Comparison of ENCODE assay signal across 7 mouse cellular contexts in genomic region chr1:177983024-177983450, GRCm38 (mm10). TPM values are rescaled to one million over a fixed set of nuclear protein-coding genes. Genes with fewer than 3 reads are reported as not detected.
DNase-seq lines count a peak whose midpoint lies in the region; ATAC-seq lines count a peak whose summit lies in the region.
"Not testable (repeated sequence)": the region's sequence is repeated elsewhere in the genome, so short reads cannot be mapped to it uniquely, and the experiment has no call there.

TSS of gene Catspere2 (plus strand) at chr1:177983423.

- peak within 1 kb of the TSS; percentile 56 for H3K4me3 ChIP-seq in embryonic facial prominence, embryonic 11.5 days (ENCODE audit: low read depth, low read length)
- peak within 1 kb of the TSS; percentile 62 for H3K4me3 ChIP-seq in limb, embryonic 10.5 days
- peak within 1 kb of the TSS; percentile 60 for H3K4me3 ChIP-seq in midbrain, embryonic 13.5 days (replicated peaks)

- DNase-seq in adrenal gland, postnatal 14 days, result peak; percentile 99
- peak; percentile 96 for DNase-seq in embryonic facial prominence, embryonic 11.5 days (ENCODE audit: low spot score)
- DNase-seq in kidney, adult 11 months, result peak; percentile 100
- DNase-seq in limb, embryonic 10.5 days (ENCODE audit: low spot score), result peak; percentile 84
- DNase-seq in spleen, adult 12 weeks (ENCODE audit: low spot score), result peak; percentile 85

- not testable (repeated sequence) for H3K9me3 ChIP-seq in embryonic facial prominence, embryonic 11.5 days (replicated peaks; ENCODE audit: control insufficient read depth, low read length); limb, embryonic 10.5 days (replicated peaks); midbrain, embryonic 13.5 days

- H3K9ac ChIP-seq in embryonic facial prominence, embryonic 11.5 days (replicated peaks; ENCODE audit: low read length), result 0 out of 2 replicates have a peak within 1 kb of the TSS, but pooled peaks have one; percentile 18
- H3K9ac ChIP-seq in midbrain, embryonic 13.5 days (replicated peaks), result peak within 1 kb of the TSS; percentile 74

- under 1% methylated on average over 20 of the region's 21 CpGs for WGBS in embryonic facial prominence, embryonic 11.5 days
- under 1% methylated on average over 21 of the region's 21 CpGs for WGBS in limb, embryonic 10.5 days
- WGBS in midbrain, embryonic 13.5 days, result 1% methylated on average over 21 of the region's 21 CpGs

- not testable (repeated sequence) for H3K36me3 ChIP-seq in embryonic facial prominence, embryonic 11.5 days (replicated peaks; ENCODE audit: control insufficient read depth, insufficient read depth, low read depth, low read length); limb, embryonic 10.5 days; midbrain, embryonic 13.5 days

- not testable (repeated sequence) for H3K27ac ChIP-seq in embryonic facial prominence, embryonic 11.5 days (replicated peaks; ENCODE audit: low read depth, low read length)
- peak within 1 kb of the TSS; percentile 67; the same call in 1 of the 2 replicates for H3K27ac ChIP-seq in limb, embryonic 10.5 days
- 0 out of 2 replicates have a peak within 1 kb of the TSS, but pooled peaks have one; percentile 35 for H3K27ac ChIP-seq in midbrain, embryonic 13.5 days

- peak within 1 kb of the TSS; percentile 53 for H3K4me2 ChIP-seq in embryonic facial prominence, embryonic 11.5 days (ENCODE audit: low read depth, low read length)
- peak within 1 kb of the TSS; percentile 55 for H3K4me2 ChIP-seq in midbrain, embryonic 13.5 days (replicated peaks)

- ATAC-seq in embryonic facial prominence, embryonic 11.5 days (replicated peaks; ENCODE audit: insufficient number of reproducible peaks, low FRiP score, low TSS enrichment, low read depth), result peak; percentile 99
- peak; percentile 93 for ATAC-seq in granulocyte monocyte progenitor cell, adult 5-6 weeks (replicated peaks; ENCODE audit: poor library complexity, severe bottlenecking)
- peak; percentile 98 for ATAC-seq in midbrain, embryonic 13.5 days

- not testable (repeated sequence) for H3K27me3 ChIP-seq in embryonic facial prominence, embryonic 11.5 days (ENCODE audit: control insufficient read depth, insufficient read depth, low read length); limb, embryonic 10.5 days (ENCODE audit: low read depth, poor library complexity, severe bottlenecking); midbrain, embryonic 13.5 days

- H3K4me1 ChIP-seq in embryonic facial prominence, embryonic 11.5 days (ENCODE audit: control insufficient read depth, insufficient read depth, low read length); limb, embryonic 10.5 days; midbrain, embryonic 13.5 days (replicated peaks): not testable (repeated sequence)

RNA-seq across cellular contexts. Expression of gene Catspere2, which starts in this region (rescaled TPM):
- 0.70 and 0.71 TPM in 2 replicates for total RNA-seq in adrenal gland, postnatal 14 days (2021)
- 0.10 and 0.15 TPM in 2 replicates for polyA plus RNA-seq in embryonic facial prominence, embryonic 11.5 days (2014; fragmentation: Nextera tagmentation; extraction: Ambion mirVana)
- not detected in 2 replicates for total RNA-seq in granulocyte monocyte progenitor cell, adult 5-6 weeks (2014; fragmentation: Nextera tagmentation)
- total RNA-seq in granulocyte monocyte progenitor cell, adult 5-6 weeks (2017), result not detected in 2 replicates
- polyA plus RNA-seq in limb, embryonic 10.5 days (2016; fragmentation: Nextera tagmentation; extraction: Ambion mirVana), result 0.08 TPM in 1 of 2 replicates, not detected in the other
- polyA plus RNA-seq in midbrain, embryonic 13.5 days (2015; fragmentation: Nextera tagmentation; extraction: Ambion mirVana), result 0.27 and 0.28 TPM in 2 replicates

Comparison
In these comparisons a context has a peak if more than half of its experiments do, and no peak if none do; other contexts are left out.
1. Peak in DNase-seq in adrenal gland, postnatal 14 days; RNA of the gene not detected or under 1 TPM.
2. Peak in DNase-seq, ATAC-seq, H3K4me3 ChIP-seq, H3K9ac ChIP-seq and H3K4me2 ChIP-seq in embryonic facial prominence, embryonic 11.5 days; RNA of the gene not detected or under 1 TPM.
3. Peak in ATAC-seq in granulocyte monocyte progenitor cell, adult 5-6 weeks; RNA of the gene not detected or under 1 TPM.
4. Peak in DNase-seq, H3K4me3 ChIP-seq and H3K27ac ChIP-seq in limb, embryonic 10.5 days; RNA of the gene not detected or under 1 TPM.
5. Peak in ATAC-seq, H3K4me3 ChIP-seq, H3K27ac ChIP-seq, H3K9ac ChIP-seq and H3K4me2 ChIP-seq in midbrain, embryonic 13.5 days; RNA of the gene not detected or under 1 TPM.